Mouse (Mus musculus): ENCODE measurements around the gene Slc22a23. TPM values are rescaled to one million over a fixed set of nuclear protein-coding genes. Genes with fewer than 3 reads are reported as not detected.

The Slc22a23 gene
- polyA plus RNA-seq, 1 experiment from 2014 or later, result 6.2 TPM

- no peak overlapping the region for H3K4me3 ChIP-seq (replicated peaks)
- 89% methylated on average over 2 of the region's 2 CpGs for WGBS (ENCODE audit: insufficient replicate concordance)
- peaks cover 89% of the 10 kb centered on the region for H3K4me1 ChIP-seq (replicated peaks)
- no peak overlapping the region; the same call in 1 of the 2 replicates for H3K27ac ChIP-seq
- H3K27me3 ChIP-seq, result no peaks in the 10 kb centered on the region
- H3K36me3 ChIP-seq, result peaks cover 79% of the 10 kb centered on the region
- no peaks in the 10 kb centered on the region for H3K9me3 ChIP-seq (replicated peaks)
- H3K4me2 ChIP-seq, result no peak overlapping the region
- ATAC-seq (ENCODE audit: low read depth) (no peak), DNase-seq (no peak)
- H3K9ac ChIP-seq, result no peak overlapping the region
Measured at GRCm38 (mm10) chr13:34277611-34278010, 67.4 kb downstream of the Slc22a23 start.

DNA sequence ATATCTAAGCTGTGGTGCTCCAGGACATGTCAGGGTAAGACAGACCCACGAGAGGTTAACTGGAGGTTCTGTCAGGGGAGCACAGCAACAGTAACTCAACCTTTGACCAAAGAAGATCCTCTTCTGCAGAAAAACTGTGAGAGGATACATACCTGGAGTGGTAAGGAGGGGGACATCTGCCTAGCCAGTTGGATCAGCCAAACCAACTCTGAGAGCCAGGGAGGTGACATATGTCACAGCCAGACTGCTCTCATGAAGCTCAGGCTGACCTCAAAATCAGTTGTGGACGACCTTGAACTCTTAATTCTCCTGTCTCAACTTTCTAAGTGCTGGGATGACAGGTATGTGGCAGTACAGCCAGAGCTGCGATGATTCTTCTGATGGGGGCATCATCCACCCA lies 68.0 kb downstream of the Slc22a23 start:
- Histone ChIP-seq H3K27ac (no peak overlapping the region; the same call in 1 of the 2 replicates), H3K36me3 (peaks cover 75% of the 10 kb centered on the region), H3K9ac (no peak overlapping the region)

GRCm38 (mm10) chr13:34274890-34275289 lies 70.1 kb downstream of the Slc22a23 start:
- Histone ChIP-seq H3K4me3 (replicated peaks) (no peak overlapping the region), H3K4me2 (peak overlapping the region; percentile 21; the same call in 1 of the 2 replicates), H3K27me3 (no peaks in the 10 kb centered on the region), H3K9ac (peak overlapping the region; percentile 33; the same call in 1 of the 2 replicates), H3K36me3 (peaks cover 62% of the 10 kb centered on the region), H3K4me1 (replicated peaks) (peaks cover 97% of the 10 kb centered on the region), H3K27ac (peak overlapping the region; percentile 80), H3K9me3 (replicated peaks) (no peaks in the 10 kb centered on the region)
- DNase-seq, result peak; percentile 36
- ATAC-seq (ENCODE audit: low read depth), result peak; percentile 47
- 29% methylated on average over 1 of the region's 1 CpGs for WGBS (ENCODE audit: insufficient replicate concordance)

More for the DNA sequence above, 68.0 kb downstream of the Slc22a23 start:
- Histone ChIP-seq H3K4me3 (replicated peaks) (no peak overlapping the region), H3K4me1 (replicated peaks) (peaks cover 95% of the 10 kb centered on the region), H3K4me2 (no peak overlapping the region), H3K9me3 (replicated peaks) (no peaks in the 10 kb centered on the region), H3K27me3 (no peaks in the 10 kb centered on the region)
- DNase-seq (no peak), ATAC-seq (ENCODE audit: low read depth) (no peak)
- WGBS (ENCODE audit: insufficient replicate concordance), result 74% methylated on average over 3 of the region's 3 CpGs

DNA sequence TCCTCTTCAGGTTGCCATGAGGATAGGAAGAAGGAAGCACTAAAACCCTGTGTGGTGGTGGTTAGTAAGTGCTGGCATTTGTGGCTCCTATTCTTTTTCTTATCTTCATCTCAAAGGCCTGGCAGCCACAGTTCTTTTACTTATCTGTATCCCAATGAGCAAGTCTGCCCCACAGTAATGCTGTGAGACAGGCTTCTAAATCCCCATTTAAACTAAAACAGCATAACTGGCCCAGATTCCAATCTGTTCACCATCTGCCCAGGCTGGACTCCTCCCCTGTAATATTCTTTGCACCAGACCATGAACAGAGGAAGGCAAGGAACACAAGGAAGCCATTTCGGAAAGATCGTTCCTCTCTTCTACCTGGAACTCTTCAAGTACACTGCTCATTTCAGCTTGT lies 70.6 kb downstream of the Slc22a23 start:
- H3K27me3 ChIP-seq, result no peaks in the 10 kb centered on the region
- no peaks in the 10 kb centered on the region for H3K9me3 ChIP-seq (replicated peaks)
- peak overlapping the region; percentile 21; the same call in 1 of the 2 replicates for H3K4me2 ChIP-seq
- H3K36me3 ChIP-seq, result peaks cover 58% of the 10 kb centered on the region
- no peak overlapping the region for H3K4me3 ChIP-seq (replicated peaks)
- peak overlapping the region; percentile 33; the same call in 1 of the 2 replicates for H3K9ac ChIP-seq
- DNase-seq (peak; percentile 7), ATAC-seq (ENCODE audit: low read depth) (no peak)
- WGBS (ENCODE audit: insufficient replicate concordance), result 78% methylated on average over 2 of the region's 2 CpGs
- H3K4me1 ChIP-seq (replicated peaks), result peaks cover 97% of the 10 kb centered on the region
- peak overlapping the region; percentile 80 for H3K27ac ChIP-seq

- peak overlapping the region; percentile 58 for H3K9ac ChIP-seq
- H3K27ac ChIP-seq, result peak overlapping the region; percentile 84
- 71% methylated on average over 8 of the region's 8 CpGs for WGBS (ENCODE audit: insufficient replicate concordance)
- no peaks in the 10 kb centered on the region for H3K9me3 ChIP-seq (replicated peaks)
- no peaks in the 10 kb centered on the region for H3K27me3 ChIP-seq
- peak overlapping the region; percentile 56 for H3K4me2 ChIP-seq
- ATAC-seq (ENCODE audit: low read depth), result no peak
- H3K4me3 ChIP-seq (replicated peaks), result no peak overlapping the region
- DNase-seq, result no peak
- peaks cover 93% of the 10 kb centered on the region for H3K4me1 ChIP-seq (replicated peaks)
- peaks cover 56% of the 10 kb centered on the region for H3K36me3 ChIP-seq
Measured at GRCm38 (mm10) chr13:34272275-34273054, 72.5 kb downstream of the Slc22a23 start.

GRCm38 (mm10) chr13:34271665-34272064 lies 73.3 kb downstream of the Slc22a23 start:
- Histone ChIP-seq H3K4me2 (peak overlapping the region; percentile 56), H3K9ac (peak overlapping the region; percentile 58)

GRCm38 (mm10) chr13:34270886-34271602 lies 73.9 kb downstream of the Slc22a23 start:
- Histone ChIP-seq H3K36me3 (peaks cover 55% of the 10 kb centered on the region), H3K4me2 (peak overlapping the region; percentile 56), H3K4me3 (replicated peaks) (peak overlapping the region; percentile 32), H3K4me1 (replicated peaks) (peaks cover 93% of the 10 kb centered on the region), H3K9ac (peak overlapping the region; percentile 58), H3K27ac (peak overlapping the region; percentile 84), H3K9me3 (replicated peaks) (no peaks in the 10 kb centered on the region), H3K27me3 (no peaks in the 10 kb centered on the region)
- ATAC-seq (ENCODE audit: low read depth), result peak; percentile 94
- 47% methylated on average over 5 of the region's 5 CpGs for WGBS (ENCODE audit: insufficient replicate concordance)
- peak; percentile 68 for DNase-seq

More at GRCm38 (mm10) chr13:34271665-34272064, 73.3 kb downstream of the Slc22a23 start:
- ATAC-seq (ENCODE audit: low read depth), result peak; percentile 22; the same call in 1 of the 2 replicates
- H3K4me1 ChIP-seq (replicated peaks), result peaks cover 93% of the 10 kb centered on the region
- H3K9me3 ChIP-seq (replicated peaks), result no peaks in the 10 kb centered on the region
- H3K27ac ChIP-seq, result peak overlapping the region; percentile 84
- DNase-seq, result no peak
- H3K36me3 ChIP-seq, result peaks cover 55% of the 10 kb centered on the region
- 62% methylated on average over 2 of the region's 2 CpGs for WGBS (ENCODE audit: insufficient replicate concordance)
- H3K4me3 ChIP-seq (replicated peaks), result 0 out of 2 replicates have a peak overlapping the region, but pooled peaks have one; percentile 32
- H3K27me3 ChIP-seq, result no peaks in the 10 kb centered on the region

DNA sequence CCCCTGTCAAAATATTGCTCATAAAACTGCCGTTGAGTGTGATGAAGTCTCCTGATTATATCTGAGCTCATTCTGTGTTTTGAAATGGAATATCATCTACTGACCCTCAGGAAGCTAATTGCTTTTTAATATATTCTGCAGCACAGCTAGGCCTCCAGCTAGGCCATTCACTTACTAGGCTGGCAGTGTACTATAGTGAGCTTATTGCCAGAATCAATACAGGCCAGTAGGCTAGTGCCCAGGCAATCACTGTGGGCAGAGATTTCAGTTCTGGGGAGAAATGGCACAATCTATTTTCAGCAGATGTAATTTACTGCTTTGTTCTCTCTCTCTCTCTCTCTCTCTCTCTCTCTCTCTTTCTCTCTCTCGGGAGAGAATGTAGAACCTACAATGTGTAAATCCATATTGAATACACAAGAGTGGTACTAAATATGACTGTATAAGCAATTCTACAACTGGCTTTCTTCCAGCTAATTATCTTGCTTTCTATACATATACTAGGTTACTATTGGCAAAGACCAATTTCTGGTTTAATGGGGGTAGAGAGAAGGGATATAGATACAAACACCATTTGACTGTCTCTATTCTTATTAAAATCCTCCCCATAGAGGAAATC lies 75.5 kb downstream of the Slc22a23 start:
- no peak overlapping the region for H3K27ac ChIP-seq
- no peak overlapping the region for H3K4me2 ChIP-seq
- no peaks in the 10 kb centered on the region for H3K27me3 ChIP-seq
- 77% methylated on average over 2 of the region's 2 CpGs for WGBS (ENCODE audit: insufficient replicate concordance)
- no peak overlapping the region for H3K4me3 ChIP-seq (replicated peaks)
- DNase-seq, result no peak
- peaks cover 52% of the 10 kb centered on the region for H3K36me3 ChIP-seq
- H3K4me1 ChIP-seq (replicated peaks), result peaks cover 93% of the 10 kb centered on the region
- no peaks in the 10 kb centered on the region for H3K9me3 ChIP-seq (replicated peaks)
- no peak overlapping the region for H3K9ac ChIP-seq
- no peak for ATAC-seq (ENCODE audit: low read depth)

DNA sequence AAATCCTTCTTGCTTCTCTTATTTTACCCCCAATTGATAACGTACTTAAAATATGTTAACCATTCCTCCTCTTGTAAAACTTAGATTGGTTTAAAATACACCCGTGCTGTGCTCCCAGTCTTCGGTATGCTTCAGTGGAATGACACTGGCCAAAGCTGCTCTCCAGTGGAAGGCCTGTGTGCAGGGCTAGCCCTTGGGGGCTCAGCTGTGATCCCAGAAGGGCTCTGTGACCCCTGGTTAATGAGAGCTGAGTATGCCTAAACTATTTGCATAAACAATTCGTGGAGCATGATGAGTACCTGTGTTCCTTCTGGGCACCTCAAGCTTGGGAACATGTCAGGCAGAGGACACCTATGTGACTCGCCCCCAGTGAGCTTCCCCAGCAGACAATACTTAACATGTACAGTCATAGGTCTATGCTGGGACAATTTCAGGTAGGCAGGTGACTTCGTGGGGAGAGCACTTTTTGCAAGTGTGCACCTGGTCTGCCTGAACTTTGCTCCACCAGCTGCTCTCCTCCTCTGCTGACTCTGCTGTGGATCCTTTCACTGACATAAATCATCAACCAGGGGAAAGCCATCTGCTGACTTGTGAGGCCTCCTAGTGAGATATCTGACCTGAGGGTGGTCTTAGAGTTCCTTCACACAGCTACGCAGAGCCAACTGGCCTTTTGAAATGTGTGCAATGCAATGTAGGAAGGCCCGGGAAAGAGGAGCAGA lies 77.9 kb downstream of the Slc22a23 start:
- Histone ChIP-seq H3K27ac (0 out of 2 replicates have a peak overlapping the region, but pooled peaks have one; percentile 36), H3K36me3 (peaks cover 46% of the 10 kb centered on the region), H3K9me3 (replicated peaks) (no peaks in the 10 kb centered on the region), H3K4me1 (replicated peaks) (peaks cover 72% of the 10 kb centered on the region), H3K4me2 (no peak overlapping the region), H3K4me3 (replicated peaks) (no peak overlapping the region), H3K27me3 (no peaks in the 10 kb centered on the region), H3K9ac (no peak overlapping the region)
- WGBS (ENCODE audit: insufficient replicate concordance), result 82% methylated on average over 8 of the region's 8 CpGs
- DNase-seq, result no peak
- ATAC-seq (ENCODE audit: low read depth), result no peak

- no peak for ATAC-seq (ENCODE audit: low read depth)
- peak overlapping the region; percentile 50; the same call in 1 of the 2 replicates for H3K27ac ChIP-seq
- H3K4me2 ChIP-seq, result no peak overlapping the region
- no peak overlapping the region for H3K9ac ChIP-seq
- H3K9me3 ChIP-seq (replicated peaks), result no peaks in the 10 kb centered on the region
- no peak for DNase-seq
- peaks cover 46% of the 10 kb centered on the region for H3K36me3 ChIP-seq
- no peak overlapping the region for H3K4me3 ChIP-seq (replicated peaks)
- peaks cover 67% of the 10 kb centered on the region for H3K4me1 ChIP-seq (replicated peaks)
- WGBS (ENCODE audit: insufficient replicate concordance), result 84% methylated on average over 8 of the region's 8 CpGs
- no peaks in the 10 kb centered on the region for H3K27me3 ChIP-seq
Measured at GRCm38 (mm10) chr13:34266067-34266466, 78.9 kb downstream of the Slc22a23 start.
